Mouse (Mus musculus) adrenal gland, adult 8-10 months (tissue): ENCODE measurements at regions not wholly inside any gene's neighbourhood (a gene's known extent, or its start where the extent isn't known, plus 50 kb on each side); places are given as distances from the start of the nearest gene placed in this dataset.

Experiments used
- DNase-seq: peaks from one replicate; pipeline ENCODE4 v3.0.0; 2022

- no peak for DNase-seq
Measured at GRCm38 (mm10) chr4:33595763-33596162, 285.7 kb downstream of the Rngtt start.

GRCm38 (mm10) chr4:33599966-33600365 lies 289.9 kb downstream of the Rngtt start:
- DNase-seq, result no peak

- DNase-seq, result no peak
Measured at GRCm38 (mm10) chr4:33600805-33601204, 290.7 kb downstream of the Rngtt start.

GRCm38 (mm10) chr4:33604636-33605035 lies 294.5 kb downstream of the Rngtt start:
- DNase-seq, result no peak

- no peak for DNase-seq
Measured at GRCm38 (mm10) chr4:33639821-33640575, 284.4 kb upstream of the Cnr1 start.

GRCm38 (mm10) chr4:33640576-33641255 lies 283.7 kb upstream of the Cnr1 start:
- peak; percentile 11 for DNase-seq

- no peak for DNase-seq
Measured at GRCm38 (mm10) chr4:33641883-33642282, 282.5 kb upstream of the Cnr1 start.

GRCm38 (mm10) chr4:33642526-33642925 lies 281.9 kb upstream of the Cnr1 start:
- DNase-seq, result no peak

- no peak for DNase-seq
Measured at GRCm38 (mm10) chr4:33645217-33645616, 279.2 kb upstream of the Cnr1 start.

GRCm38 (mm10) chr4:33651292-33651691 lies 273.1 kb upstream of the Cnr1 start:
- no peak for DNase-seq

GRCm38 (mm10) chr4:33659766-33660165 lies 264.6 kb upstream of the Cnr1 start:
- no peak for DNase-seq

- DNase-seq, result no peak
Measured at GRCm38 (mm10) chr4:33660553-33660952, 263.8 kb upstream of the Cnr1 start.

GRCm38 (mm10) chr4:33661862-33662261 lies 262.5 kb upstream of the Cnr1 start:
- no peak for DNase-seq

- DNase-seq, result no peak
Measured at GRCm38 (mm10) chr4:33662965-33663364, 261.4 kb upstream of the Cnr1 start.

- DNase-seq, result no peak
Measured at GRCm38 (mm10) chr4:33663616-33664473, 260.5 kb upstream of the Cnr1 start.

- no peak for DNase-seq
Measured at GRCm38 (mm10) chr4:33664474-33664822, 259.9 kb upstream of the Cnr1 start.

GRCm38 (mm10) chr4:33665250-33665873 lies 259.0 kb upstream of the Cnr1 start:
- DNase-seq, result no peak

GRCm38 (mm10) chr4:33668431-33668830 lies 256.0 kb upstream of the Cnr1 start:
- no peak for DNase-seq

GRCm38 (mm10) chr4:33675044-33675443 lies 249.3 kb upstream of the Cnr1 start:
- no peak for DNase-seq

GRCm38 (mm10) chr4:33679351-33679750 lies 245.0 kb upstream of the Cnr1 start:
- DNase-seq, result no peak

- DNase-seq, result no peak
Measured at GRCm38 (mm10) chr4:33686135-33686534, 238.3 kb upstream of the Cnr1 start.

GRCm38 (mm10) chr4:33687434-33687833 lies 237.0 kb upstream of the Cnr1 start:
- DNase-seq, result no peak

- DNase-seq, result no peak
Measured at GRCm38 (mm10) chr4:33693441-33693840, 231.0 kb upstream of the Cnr1 start.
